Mouse (Mus musculus) adipocyte (in vitro differentiated cells): ENCODE data around the gene Ccnjl.
A peak's percentile ranks its signal among the peaks of the same experiment; 100 is the strongest.

Experiments
- DNase-seq: peaks from one replicate; pipeline ENCODE4 v3.0.0-alpha.2; 2016; ENCODE audit warnings: low spot score

Ccnjl gene

DNA sequence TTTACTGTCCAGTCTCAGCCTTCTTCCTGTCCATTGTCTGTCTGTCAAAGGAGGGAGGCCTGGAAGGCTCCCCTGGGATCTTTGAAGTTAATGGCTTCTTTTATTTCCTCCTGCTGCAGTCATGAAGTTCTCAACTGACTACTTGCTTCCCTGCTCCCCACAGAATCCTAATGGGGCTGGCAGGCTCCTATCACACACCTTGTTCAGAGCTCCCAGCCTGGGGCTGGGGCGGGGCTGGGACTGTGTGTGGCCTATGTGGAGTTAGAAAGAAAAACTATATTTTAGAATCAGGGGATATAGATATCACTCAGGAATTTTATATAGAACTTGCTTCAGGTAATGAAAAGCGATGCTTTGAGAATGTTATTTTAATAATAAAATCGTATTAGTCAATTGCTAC lies 8.1 kb upstream of the Ccnjl start:
- DNase-seq, result no peak

DNA sequence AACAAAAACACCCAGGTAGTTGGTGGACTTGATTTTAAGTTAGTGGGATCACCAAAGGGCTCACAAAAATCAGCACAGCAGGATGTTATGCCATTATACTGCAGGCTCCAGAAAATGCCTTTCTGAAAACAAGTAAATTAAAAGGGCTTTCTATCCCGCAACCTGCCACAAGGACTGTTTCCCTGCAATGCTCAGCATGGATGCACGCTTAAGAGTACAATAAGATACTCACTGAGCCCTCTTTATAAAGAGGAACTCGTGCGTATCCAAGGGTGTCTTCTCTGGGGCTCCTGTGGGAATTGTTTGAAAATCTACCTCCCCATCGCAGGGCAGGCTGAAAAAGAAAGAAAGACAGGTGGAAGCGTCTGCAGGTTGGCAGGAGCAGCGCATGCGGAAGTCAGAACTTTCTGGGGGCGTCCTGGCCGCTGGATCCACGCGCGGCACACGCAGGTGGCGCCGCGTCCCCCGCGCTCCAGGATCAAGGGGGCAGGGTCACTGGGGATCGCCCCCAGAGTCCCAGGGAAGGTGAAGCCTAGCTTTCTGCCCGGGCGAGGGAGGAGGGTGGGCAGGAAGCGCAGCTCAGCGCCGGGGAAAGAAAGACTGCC lies 404 bp upstream of the Ccnjl start:
- DNase-seq, result no peak

DNA sequence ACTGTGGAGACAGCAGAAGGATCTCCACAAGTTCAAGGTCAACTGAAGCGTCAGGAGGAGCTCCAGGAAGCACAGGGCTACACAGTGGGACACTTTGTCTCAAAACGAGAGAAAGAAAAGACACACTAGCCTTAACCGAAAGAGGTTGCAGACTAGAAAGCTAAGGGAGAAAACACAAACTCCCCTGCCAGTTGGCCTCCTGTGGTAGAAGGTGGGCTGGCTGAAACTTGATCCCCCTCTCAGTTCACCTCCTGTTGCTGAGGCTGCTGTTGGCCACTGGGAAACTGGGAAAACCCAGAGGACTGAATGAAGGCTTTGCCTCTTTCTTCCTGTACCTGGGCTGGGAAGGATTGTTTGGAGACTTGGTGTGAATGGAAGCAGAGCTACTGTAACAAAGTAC lies 1.5 kb downstream of the Ccnjl start:
- DNase-seq, result no peak

DNA sequence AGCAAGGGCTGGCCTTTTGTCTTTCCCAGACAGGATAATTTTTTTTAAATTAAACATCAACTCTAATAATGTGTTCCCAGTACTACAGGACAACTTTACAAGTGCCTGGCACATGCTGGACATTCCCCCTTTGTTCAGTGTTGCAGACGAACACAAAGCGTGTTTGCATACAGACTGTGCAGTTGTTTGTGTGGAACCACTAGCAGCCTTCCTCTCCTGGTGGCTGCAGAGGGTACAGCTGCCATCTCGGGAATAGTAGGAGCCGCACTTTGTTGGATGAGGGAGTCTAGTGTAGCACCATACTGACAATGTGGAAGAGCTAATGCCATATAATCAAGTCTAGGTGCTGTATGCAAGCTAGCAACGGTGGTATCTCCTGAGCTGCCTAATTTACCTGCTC lies 3.0 kb downstream of the Ccnjl start:
- no peak for DNase-seq

DNA sequence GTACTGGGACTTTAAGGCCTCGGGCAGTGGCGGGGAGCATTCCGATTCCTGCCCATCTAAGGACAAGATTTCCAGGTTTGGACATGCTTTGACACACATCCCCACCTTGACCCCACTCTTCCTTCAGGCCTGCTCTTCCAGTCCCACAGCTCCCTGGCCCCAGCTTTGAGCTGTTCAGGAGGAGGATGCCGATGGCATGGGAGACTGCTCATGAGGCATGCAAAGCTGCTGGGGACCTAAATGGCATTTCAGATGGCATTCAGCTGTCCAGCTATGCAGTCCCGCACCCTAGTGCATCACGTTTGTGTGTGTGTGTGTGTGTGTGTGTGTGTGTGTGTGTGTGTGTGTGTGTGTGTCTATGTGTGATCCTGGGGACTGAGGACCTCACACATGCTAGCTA lies 8.5 kb downstream of the Ccnjl start:
- DNase-seq, result no peak

DNA sequence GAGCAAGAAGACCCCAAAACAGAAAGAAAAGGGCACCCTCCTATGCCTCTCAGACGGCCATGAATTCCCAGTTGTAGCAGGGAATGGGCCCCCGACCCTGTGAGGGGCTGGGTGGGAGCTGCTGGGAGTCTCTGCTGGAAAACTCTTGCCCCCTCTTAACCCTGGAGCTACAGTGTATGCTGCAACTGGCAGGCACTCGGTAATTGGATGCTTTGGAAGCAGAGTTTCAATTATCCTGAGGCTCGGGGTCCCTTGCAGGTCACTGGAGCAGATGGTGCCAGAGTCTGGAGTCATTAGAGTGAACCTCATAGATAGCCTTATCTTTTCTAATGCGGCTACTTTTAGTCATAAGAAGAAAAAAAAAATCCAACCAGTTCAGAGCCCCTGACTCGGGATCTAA lies 11.3 kb downstream of the Ccnjl start:
- DNase-seq, result no peak

DNA sequence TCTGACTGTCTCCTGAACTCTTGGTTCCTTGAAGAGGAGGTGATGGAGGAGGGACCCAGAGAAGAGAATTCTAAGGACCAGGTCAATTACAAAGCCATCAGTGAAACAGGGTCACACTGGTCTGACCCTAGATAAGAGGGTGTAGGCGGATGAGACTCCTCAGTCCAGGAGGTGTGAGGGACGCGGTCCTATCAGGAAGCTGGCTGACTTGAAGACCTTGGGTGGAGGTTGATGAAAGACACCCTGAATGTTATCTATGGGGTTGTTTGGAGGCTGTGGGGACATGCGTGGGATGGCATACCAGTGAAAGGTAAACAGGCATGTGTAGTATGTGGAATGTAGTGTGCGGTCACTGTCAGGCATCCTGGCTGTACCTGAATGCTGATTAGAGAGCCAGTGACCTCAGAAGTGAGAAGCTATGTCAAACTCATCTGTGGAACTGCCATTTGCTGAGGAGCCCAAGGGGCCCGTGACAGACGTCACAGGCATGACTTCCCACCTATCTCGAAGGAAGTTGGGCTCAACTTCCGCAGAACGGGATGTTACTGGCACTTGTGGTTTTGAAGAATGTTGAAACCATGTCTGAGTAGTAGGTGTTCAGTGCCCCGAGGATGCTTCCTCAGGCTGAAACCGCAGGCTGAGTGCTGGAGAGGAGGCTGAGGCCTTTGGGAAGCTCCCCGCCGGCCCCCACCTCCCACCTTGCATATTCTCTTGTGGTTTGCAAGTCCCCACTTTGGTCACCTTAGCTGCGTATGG lies 15.3 kb downstream of the Ccnjl start:
- no peak for DNase-seq

DNA sequence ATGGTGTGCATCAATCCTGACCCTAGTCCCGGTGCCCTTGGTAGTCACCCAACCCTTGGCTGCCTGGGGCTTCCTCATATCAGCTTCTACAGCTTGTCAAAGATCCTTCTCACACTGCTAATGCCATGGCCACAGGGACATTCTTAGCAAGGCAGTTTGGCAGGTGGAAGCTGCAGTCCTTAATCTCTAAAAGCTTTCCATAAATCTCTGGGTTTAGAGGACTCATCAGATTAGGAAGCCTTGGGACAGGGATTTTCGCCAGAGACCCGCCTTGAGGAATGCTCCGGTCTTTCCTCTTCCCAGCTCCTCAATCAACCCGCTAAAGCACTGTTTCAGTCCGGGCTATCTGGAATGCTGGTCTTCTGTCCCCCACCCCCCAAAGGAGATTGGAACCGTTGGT lies 16.2 kb downstream of the Ccnjl start:
- no peak for DNase-seq

DNA sequence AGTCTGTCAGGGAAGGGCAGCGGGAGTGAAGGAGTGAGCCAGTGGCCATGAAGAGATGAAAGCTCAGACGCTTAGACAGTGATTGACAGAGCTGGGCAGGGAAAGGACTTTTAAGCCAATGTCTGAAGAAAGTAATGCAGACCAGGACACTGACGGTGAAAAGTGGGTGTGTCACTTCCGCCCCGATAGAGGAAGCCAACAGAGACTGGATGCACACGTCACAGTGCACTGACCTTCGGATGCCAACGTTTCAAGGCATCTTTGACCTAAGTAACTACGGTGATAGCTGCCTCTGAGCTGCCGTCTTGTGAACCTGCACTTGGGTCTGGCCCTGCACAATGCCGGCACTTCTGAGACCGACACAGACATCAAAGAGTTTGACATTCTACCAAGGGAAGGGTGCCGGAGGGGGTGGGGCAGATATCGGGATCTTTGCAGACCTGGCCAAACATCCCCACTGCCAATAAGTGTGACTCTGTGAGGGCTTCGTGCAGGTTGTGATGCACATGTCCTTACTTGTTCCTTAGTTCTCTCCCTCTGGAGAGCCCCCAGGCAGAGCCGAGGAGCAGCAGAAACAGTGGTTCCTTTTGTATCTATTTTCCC lies 17.4 kb downstream of the Ccnjl start:
- no peak for DNase-seq

DNA sequence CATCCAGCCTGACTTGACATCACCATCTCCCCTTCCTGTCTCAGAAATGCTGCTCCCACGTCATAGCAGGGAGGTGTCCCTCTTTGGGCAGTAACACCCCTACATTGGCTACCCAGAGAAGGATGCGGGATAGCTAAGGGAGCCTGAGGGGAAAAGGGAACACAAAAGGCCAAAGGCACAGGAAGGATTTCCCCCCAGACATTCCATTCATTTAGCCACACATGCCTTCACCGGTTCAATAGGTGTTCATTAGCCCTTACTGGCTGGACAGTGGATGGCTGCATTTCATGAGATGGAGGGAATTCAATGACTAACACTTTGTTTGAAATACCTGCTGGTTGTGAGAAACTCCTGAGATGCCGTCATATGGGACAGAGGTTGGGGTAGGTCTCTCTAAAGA lies 18.1 kb downstream of the Ccnjl start:
- no peak for DNase-seq

DNA sequence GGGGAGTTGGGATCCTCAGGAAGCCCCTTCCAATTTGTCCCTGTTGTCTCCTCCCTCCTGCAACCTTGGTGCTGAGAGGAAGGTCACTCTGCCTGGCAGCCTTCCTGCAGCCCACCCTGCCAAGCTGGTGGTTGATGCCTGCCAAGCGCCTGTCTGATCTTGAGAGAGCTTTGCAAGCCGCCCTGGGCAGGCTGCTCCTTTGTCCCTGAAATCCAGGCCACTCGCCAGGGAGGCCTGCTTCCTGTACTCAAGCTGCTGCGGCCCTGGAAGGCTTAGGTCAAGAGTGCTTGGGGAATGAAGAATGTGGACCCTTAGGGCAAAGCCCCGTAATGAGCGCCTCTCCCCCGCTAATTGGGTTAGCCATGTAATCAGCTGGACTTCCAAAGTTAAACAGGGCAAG lies 19.6 kb downstream of the Ccnjl start:
- DNase-seq, result peak; percentile 21

DNA sequence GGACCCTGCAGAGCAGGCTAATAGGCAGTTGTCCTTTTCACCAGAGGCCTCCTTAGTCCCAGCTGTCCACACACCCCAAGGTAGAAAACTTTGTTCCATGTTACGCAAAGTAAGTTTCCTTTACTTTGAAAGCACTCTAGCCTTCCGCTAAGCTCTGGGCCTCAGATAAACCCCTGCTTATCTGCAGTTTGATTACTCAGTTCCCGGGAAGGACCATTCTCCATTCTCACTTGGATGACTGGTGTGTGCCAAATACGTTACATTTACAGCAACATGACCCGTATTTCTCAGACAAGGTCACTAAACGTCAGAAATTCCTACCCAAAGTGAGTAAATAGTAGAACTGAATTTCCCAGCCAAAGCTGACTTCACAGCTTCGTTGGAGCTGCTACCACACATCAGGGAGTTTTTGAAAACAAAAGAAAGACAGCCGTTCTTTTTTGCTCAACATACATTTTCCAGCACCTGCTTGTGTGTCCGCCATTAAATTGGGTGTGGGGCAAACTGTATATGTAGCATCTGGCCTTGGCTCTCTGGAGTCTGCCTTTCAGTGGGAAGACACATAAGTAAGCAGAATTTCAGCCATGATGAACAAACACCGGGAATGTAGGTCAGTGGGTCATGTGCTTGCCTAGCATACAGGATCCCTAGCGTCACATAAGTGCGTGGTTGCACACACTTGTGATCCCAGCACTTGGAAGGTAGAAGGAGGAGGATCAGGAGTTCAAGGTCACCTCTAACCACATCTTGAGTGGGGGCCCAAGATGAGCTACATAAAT lies 20.3 kb downstream of the Ccnjl start:
- DNase-seq, result no peak

DNA sequence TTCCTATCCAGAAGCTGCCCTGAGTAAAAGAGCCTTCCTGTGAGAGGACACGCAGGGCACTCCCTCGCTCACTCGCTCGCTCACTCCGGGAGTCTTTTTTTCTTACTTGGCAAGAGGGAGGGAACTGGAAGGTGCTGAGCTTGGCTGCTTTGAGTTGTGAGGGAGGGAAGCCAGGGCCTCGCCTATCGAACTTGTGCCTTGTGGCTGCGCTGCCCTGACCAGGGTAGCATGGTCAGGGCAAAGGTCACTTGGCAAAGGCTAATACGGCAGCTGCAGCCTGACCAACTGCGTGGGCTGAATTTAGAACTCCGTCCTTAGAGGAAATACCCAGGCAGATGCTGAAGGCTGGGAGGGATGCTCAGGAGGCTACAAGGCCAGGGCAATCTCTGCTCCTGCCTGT lies 21.1 kb downstream of the Ccnjl start:
- DNase-seq, result peak; percentile 72

DNA sequence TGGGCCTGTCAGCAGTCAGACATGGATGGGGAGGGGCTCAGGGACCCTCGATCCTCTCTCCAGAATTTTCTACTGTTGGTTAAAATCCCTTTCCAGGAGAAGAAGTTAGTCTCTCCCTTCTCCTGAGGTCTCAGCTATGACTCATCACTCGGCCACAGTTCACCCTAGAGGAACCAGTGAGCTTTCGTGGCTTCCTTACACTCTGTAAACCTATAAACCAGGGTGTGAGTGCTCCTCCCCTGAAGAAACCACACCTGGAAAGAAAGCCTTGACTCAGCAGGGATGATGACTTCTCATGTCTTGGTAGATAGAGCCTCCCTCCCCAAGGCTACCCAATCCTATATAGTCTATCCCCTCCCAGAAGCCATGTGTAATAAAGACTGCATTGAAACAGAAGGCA lies 23.2 kb downstream of the Ccnjl start:
- no peak for DNase-seq

DNA sequence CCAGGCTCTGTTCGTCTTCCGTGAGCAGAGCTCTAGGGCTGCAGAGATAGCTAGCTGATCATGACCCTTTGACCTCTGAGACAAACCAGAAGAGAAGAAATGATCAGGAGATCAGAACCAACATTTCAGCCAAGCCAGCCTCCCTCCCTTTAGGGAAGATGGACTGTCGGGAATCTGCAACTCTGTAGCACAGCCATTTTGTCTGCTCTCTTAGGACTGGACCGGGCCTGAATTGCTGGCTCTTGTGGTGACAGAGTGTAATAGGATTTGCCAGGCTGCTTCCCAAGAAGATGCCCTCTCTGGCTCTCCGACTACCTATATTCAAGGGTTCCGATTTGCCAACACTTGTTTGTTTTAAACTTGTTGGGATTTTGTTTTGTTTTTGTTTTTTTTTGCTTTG lies 24.1 kb downstream of the Ccnjl start:
- no peak for DNase-seq

DNA sequence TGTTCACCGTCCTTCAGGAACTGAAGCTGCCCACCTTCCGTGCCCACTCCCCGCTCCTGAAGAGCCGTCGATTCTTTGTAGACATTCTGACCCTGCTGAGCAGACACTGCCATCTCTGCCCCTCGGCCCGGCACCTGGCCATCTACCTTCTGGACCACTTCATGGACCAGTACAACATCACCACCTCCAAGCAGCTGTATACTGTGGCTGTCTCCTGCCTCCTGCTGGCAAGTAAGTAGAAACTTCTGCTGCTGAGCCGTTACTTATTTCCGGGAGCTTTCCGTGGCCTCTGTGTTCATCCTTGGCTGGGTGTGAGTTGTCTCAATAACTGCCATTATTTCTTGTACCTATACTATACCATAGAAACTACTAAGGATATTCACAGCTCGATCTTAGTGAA lies 28.0 kb downstream of the Ccnjl start:
- DNase-seq, result no peak

DNA sequence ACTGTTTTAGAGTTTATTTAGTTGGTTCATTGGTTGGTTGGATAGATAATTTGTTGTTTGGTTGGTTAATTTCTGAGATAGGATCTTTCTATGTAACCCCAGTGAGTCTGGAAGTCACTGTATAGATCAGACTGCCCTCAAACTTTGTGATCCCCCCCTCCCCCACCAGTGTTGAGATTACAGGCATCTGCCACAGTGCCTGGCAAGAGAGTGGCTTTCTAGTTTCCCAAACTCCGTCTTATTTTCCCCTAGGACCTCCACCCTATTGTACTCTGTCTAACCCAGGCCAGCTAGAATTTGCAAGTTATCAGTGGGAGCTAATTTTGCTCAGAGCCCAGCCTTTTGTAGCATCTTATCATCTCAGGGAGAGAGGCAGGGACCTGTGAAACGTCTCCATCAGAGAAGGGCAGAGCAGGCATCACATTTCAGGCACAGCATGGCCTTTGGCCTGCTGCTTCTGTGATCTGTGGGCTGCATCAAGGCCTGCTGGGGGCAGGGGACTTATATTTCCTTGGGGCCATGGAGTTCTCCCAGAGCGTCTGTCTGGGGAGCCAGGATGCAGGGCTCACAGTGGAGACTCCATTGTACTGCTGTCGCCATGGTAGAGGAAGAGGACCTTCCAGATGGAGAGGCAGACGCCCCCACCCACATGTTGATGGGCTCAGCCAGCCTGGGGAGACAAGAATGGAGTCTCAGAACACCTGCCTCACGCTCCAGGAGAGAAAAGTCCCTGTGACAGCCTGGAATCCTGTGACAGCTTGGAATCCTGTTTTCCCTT lies 31.1 kb downstream of the Ccnjl start:
- DNase-seq, result no peak

DNA sequence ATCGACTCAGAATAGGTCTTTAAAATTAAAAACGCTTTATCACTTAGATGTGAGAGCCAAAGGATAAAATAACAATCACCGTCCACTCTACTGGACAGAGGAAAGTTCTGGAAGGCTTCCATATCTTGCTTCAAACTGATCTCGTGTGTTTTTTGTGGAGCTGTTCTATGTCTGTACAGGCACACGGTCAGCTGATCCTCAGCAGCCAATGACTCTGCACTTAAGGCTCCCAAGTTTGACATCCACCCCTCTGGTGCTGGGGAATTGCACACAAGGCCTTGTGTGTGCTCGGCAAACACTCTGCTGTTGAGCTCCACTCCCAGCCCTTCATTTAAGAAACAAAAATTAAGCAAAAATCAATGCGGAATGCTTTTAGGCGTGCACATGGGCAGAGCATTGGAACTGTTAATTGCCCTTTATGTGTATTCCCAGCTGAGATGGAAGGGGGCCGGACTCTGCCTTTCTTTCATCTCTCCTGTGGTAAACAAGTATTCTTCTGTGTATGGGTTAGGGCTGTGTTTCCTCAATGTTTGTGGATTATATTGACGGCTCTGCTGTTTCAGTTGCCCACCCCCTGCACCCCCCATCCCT lies 35.2 kb downstream of the Ccnjl start:
- no peak for DNase-seq

DNA sequence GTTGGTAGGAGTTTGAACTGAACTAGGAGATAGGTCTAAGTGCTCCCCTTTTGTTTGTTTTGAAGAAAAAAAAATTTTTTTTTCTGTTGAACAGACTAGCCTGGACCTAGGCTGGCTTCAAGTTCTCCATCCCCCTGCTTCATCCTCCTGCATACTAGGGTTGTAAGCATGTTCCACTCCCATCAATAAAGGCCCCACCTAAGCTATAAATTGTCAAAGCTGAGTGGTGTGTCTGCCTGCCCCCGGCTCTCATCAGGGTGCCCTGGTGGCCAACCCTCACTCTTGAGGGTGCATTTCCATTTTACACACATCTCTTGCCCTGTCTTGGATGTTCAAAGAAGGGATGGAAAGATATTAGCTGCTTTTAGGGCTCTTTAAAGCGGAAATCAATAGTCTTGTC lies 36.8 kb downstream of the Ccnjl start:
- DNase-seq, result no peak

DNA sequence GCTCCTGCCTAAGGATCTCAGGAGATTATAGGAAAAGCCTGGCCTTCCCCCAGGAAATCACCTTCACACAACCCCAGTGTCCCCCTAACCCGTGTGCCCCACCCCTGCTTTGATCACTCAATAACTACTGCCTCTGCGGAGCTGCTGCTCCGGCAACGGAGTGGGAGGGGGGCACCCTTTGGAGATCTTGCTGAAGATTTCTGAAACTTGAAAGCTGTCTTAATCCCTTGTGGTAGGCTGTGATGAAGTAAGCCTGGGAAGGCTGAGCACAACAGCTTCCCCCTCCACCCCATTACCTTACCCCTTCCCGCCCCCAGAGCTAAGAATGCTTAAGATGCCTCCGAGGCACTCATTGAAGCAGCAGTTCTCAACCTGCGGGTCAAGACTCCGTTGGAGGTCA lies 37.3 kb downstream of the Ccnjl start:
- DNase-seq, result no peak

DNA sequence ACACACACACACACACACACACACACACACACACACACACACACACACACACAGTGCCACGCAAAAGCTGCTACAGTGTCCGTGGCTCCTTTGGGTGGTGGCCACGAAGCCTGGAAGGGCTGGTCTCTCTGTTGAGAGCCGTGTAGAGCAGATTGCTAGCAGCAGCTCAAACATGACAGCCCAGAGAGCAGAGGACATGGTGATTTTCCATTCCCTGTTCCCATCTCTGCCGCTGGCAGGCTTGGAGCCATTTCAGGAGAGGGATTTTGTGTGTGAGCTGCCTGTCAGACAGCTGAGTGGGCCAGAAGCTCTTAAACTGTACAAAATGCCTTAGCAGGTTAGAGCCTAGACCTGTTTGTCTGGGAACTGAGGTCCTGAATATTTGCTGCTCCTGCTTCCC lies 38.1 kb downstream of the Ccnjl start:
- no peak for DNase-seq

DNA sequence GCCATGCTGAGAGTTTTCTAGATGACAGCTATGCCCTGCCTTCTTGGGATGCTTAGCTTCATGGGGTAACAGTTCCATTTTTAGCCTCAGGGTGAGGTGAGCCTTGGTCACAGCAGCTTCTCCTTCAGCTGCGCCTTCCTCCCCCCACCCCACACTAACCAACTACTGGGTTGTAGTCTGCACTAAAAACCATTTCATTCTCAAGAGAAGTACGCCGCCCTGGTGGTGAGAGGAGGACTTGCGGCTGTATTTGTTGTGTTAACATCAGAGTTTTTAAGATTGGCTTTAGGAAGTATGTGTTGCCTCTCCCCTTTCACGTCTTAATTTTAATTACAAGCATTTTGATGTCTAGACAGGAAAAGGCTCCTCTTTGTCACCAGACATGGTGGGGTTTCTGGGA lies 39.7 kb downstream of the Ccnjl start:
- peak; percentile 12 for DNase-seq
